Mouse (Mus musculus) hindbrain, embryonic 16.5 days (tissue): ENCODE data around the gene Prcd. TPM values are rescaled to one million over a fixed set of nuclear protein-coding genes. Genes with fewer than 3 reads are reported as not detected.

Experiments
- ATAC-seq: fragments of 200-750 bp; cut with Nextera tagmentation; 2 replicates; pipeline ENCODE4 v1.8.0; 2017; ENCODE audit warnings: moderate TSS enrichment, moderate library complexity
- H3K27ac ChIP-seq: fragments of 300-500 bp; sonication (generic); 2 replicates; pipeline ENCODE4 v1.5.1; 2014; ENCODE audit warnings: low read depth, mild to moderate bottlenecking, control low read depth, low read length, moderate library complexity
- H3K27me3 ChIP-seq: fragments of 300-500 bp; sonication (generic); replicated peaks from 2 replicates; pipeline ENCODE4 v1.6.1; 2014; ENCODE audit warnings: low read length; ENCODE audit not compliant: control insufficient read depth, insufficient read depth
- H3K36me3 ChIP-seq: fragments of 300-500 bp; sonication (generic); 2 replicates; pipeline ENCODE4 v1.6.1; 2014; ENCODE audit warnings: mild to moderate bottlenecking, low read length, moderate library complexity, mixed read lengths; ENCODE audit not compliant: control insufficient read depth, insufficient read depth
- H3K4me1 ChIP-seq: fragments of 300-500 bp; sonication (generic); 2 replicates; pipeline ENCODE4 v1.6.1; 2014; ENCODE audit warnings: low read depth, low read length; ENCODE audit not compliant: control insufficient read depth, insufficient read depth
- H3K4me2 ChIP-seq: fragments of 300-500 bp; sonication (generic); 2 replicates; pipeline ENCODE4 v1.6.1; 2014; ENCODE audit warnings: mild to moderate bottlenecking, low read length, control low read depth, moderate library complexity
- H3K4me3 ChIP-seq: fragments of 300-500 bp; sonication (generic); 2 replicates; pipeline ENCODE4 v1.5.1; 2014; ENCODE audit warnings: mild to moderate bottlenecking, low read length, control low read depth, moderate library complexity
- H3K9ac ChIP-seq: fragments of 300-500 bp; sonication (generic); 2 replicates; pipeline ENCODE4 v1.6.1; 2014; ENCODE audit warnings: low read depth, mild to moderate bottlenecking, control low read depth, low read length, moderate library complexity
- H3K9me3 ChIP-seq: fragments of 300-500 bp; sonication (generic); 2 replicates; pipeline ENCODE4 v1.6.1; 2014; ENCODE audit warnings: mild to moderate bottlenecking, low read length, moderate library complexity; ENCODE audit not compliant: control insufficient read depth
- WGBS: fragments of 180-500 bp; shearing (Covaris S2); extraction: QIAGEN DNeasy Blood & Tissue Kit; methylation state at CpG from one replicate; pipeline ENCODE4 v1.1.7; 2014; 5-methylcytosine and 5-hydroxymethylcytosine counted together
- polyA plus RNA-seq: library from polyadenylated mRNA; unstranded; fragments of >200 nt; fragmentation: Nextera tagmentation; extraction: Ambion mirVana; gene quantifications from 2 replicates; pipeline ENCODE4 v1.2.1, GENCODE M21; 2015

The Prcd gene
- polyA plus RNA-seq, 1 experiment from 2014 or later, result 4.2 TPM

GRCm38 (mm10) chr11:116645446-116646110 is 7.8 kb upstream of the Prcd start:
- no peak for ATAC-seq
- Histone ChIP-seq H3K9me3 (no peaks in the 10 kb centered on the region), H3K4me3 (no peak overlapping the region), H3K27ac (no peak overlapping the region), H3K9ac (no peak overlapping the region), H3K36me3 (no peaks in the 10 kb centered on the region), H3K27me3 (no peaks in the 10 kb centered on the region), H3K4me2 (no peak overlapping the region), H3K4me1 (peaks cover 15% of the 10 kb centered on the region)
- 79% methylated on average over 8 of the region's 8 CpGs for WGBS

- no peak for ATAC-seq
- no peak overlapping the region for H3K4me2 ChIP-seq
- H3K4me3 ChIP-seq, result no peak overlapping the region
Observed at GRCm38 (mm10) chr11:116646136-116646535, 7.2 kb upstream of the Prcd start.

GRCm38 (mm10) chr11:116646771-116647170 is 6.6 kb upstream of the Prcd start:
- Histone ChIP-seq H3K9ac (no peak overlapping the region), H3K27me3 (no peaks in the 10 kb centered on the region), H3K4me3 (no peak overlapping the region), H3K36me3 (no peaks in the 10 kb centered on the region), H3K4me2 (no peak overlapping the region), H3K9me3 (no peaks in the 10 kb centered on the region), H3K4me1 (peaks cover 18% of the 10 kb centered on the region), H3K27ac (no peak overlapping the region)
- WGBS, result 89% methylated on average over 7 of the region's 7 CpGs
- ATAC-seq, result no peak

More at GRCm38 (mm10) chr11:116646136-116646535, 7.2 kb upstream of the Prcd start:
- Histone ChIP-seq H3K9me3 (no peaks in the 10 kb centered on the region), H3K27ac (no peak overlapping the region), H3K36me3 (no peaks in the 10 kb centered on the region), H3K9ac (no peak overlapping the region), H3K27me3 (no peaks in the 10 kb centered on the region), H3K4me1 (peaks cover 15% of the 10 kb centered on the region)
- WGBS, result 78% methylated on average over 11 of the region's 11 CpGs

- H3K9ac ChIP-seq, result peak overlapping the region; percentile 3; the same call in 1 of the 2 replicates
- 65% methylated on average over 11 of the region's 11 CpGs for WGBS
Observed at GRCm38 (mm10) chr11:116647340-116647991, 5.9 kb upstream of the Prcd start.

GRCm38 (mm10) chr11:116648213-116648921 is 5.0 kb upstream of the Prcd start:
- no peak for ATAC-seq
- peaks cover 30% of the 10 kb centered on the region for H3K4me1 ChIP-seq
- WGBS, result 66% methylated on average over 18 of the region's 18 CpGs
- H3K9me3 ChIP-seq, result no peaks in the 10 kb centered on the region
- H3K36me3 ChIP-seq, result no peaks in the 10 kb centered on the region
- H3K4me3 ChIP-seq, result no peak overlapping the region
- no peak overlapping the region for H3K4me2 ChIP-seq
- H3K9ac ChIP-seq, result no peak overlapping the region; the same call in 1 of the 2 replicates
- H3K27ac ChIP-seq, result no peak overlapping the region; the same call in 1 of the 2 replicates
- H3K27me3 ChIP-seq, result peaks cover 2% of the 10 kb centered on the region; the same call in 1 of the 2 replicates

More at GRCm38 (mm10) chr11:116647340-116647991, 5.9 kb upstream of the Prcd start:
- Histone ChIP-seq H3K27ac (no peak overlapping the region), H3K36me3 (no peaks in the 10 kb centered on the region), H3K4me1 (peaks cover 23% of the 10 kb centered on the region), H3K4me2 (no peak overlapping the region), H3K27me3 (peaks cover 2% of the 10 kb centered on the region; the same call in 1 of the 2 replicates), H3K4me3 (no peak overlapping the region), H3K9me3 (no peaks in the 10 kb centered on the region)
- ATAC-seq, result no peak

- Histone ChIP-seq H3K9ac (no peak overlapping the region; the same call in 1 of the 2 replicates), H3K4me2 (no peak overlapping the region), H3K4me3 (no peak overlapping the region), H3K4me1 (peaks cover 24% of the 10 kb centered on the region), H3K27ac (no peak overlapping the region), H3K27me3 (peaks cover 2% of the 10 kb centered on the region; the same call in 1 of the 2 replicates), H3K36me3 (no peaks in the 10 kb centered on the region), H3K9me3 (no peaks in the 10 kb centered on the region)
- ATAC-seq, result no peak
- 70% methylated on average over 10 of the region's 10 CpGs for WGBS
Observed at GRCm38 (mm10) chr11:116648976-116649375, 4.4 kb upstream of the Prcd start.

GRCm38 (mm10) chr11:116649711-116650337 is 3.5 kb upstream of the Prcd start:
- ATAC-seq, result no peak

GRCm38 (mm10) chr11:116650811-116651210 is 2.5 kb upstream of the Prcd start:
- Histone ChIP-seq H3K9ac (no peak overlapping the region), H3K4me2 (no peak overlapping the region), H3K36me3 (no peaks in the 10 kb centered on the region), H3K4me1 (peaks cover 17% of the 10 kb centered on the region), H3K4me3 (no peak overlapping the region), H3K9me3 (no peaks in the 10 kb centered on the region), H3K27me3 (peaks cover 2% of the 10 kb centered on the region; the same call in 1 of the 2 replicates), H3K27ac (no peak overlapping the region)
- WGBS, result 65% methylated on average over 8 of the region's 8 CpGs
- ATAC-seq, result no peak

More at GRCm38 (mm10) chr11:116649711-116650337, 3.5 kb upstream of the Prcd start:
- H3K27me3 ChIP-seq, result peaks cover 2% of the 10 kb centered on the region; the same call in 1 of the 2 replicates
- peaks cover 17% of the 10 kb centered on the region for H3K4me1 ChIP-seq
- no peak overlapping the region for H3K4me3 ChIP-seq
- no peak overlapping the region for H3K9ac ChIP-seq
- 87% methylated on average over 13 of the region's 13 CpGs for WGBS
- no peak overlapping the region for H3K4me2 ChIP-seq
- H3K36me3 ChIP-seq, result no peaks in the 10 kb centered on the region
- H3K9me3 ChIP-seq, result no peaks in the 10 kb centered on the region
- H3K27ac ChIP-seq, result no peak overlapping the region
